Mouse (Mus musculus) neural tube, embryonic 12.5 days (tissue): ENCODE measurements around the gene C2cd4b. TPM values are rescaled to one million over a fixed set of nuclear protein-coding genes. Genes with fewer than 3 reads are reported as not detected.
"Not testable (repeated sequence)": the region's sequence is repeated elsewhere in the genome, so short reads cannot be mapped to it uniquely, and the experiment has no call there.

Source experiments
- ATAC-seq: fragments of 200-750 bp; cut with Nextera tagmentation; 2 replicates; pipeline ENCODE4 v1.8.0; 2017; ENCODE audit warnings: low read depth, mild to moderate bottlenecking, moderate TSS enrichment, moderate library complexity; ENCODE audit not compliant: low FRiP score
- H3K27ac ChIP-seq: fragments of 300-500 bp; sonication (generic); 2 replicates; pipeline ENCODE4 v1.5.1; 2016
- H3K27me3 ChIP-seq: fragments of 300-500 bp; sonication (generic); replicated peaks from 2 replicates; pipeline ENCODE4 v1.6.1; 2016; ENCODE audit warnings: mild to moderate bottlenecking
- H3K36me3 ChIP-seq: fragments of 300-500 bp; sonication (generic); 2 replicates; pipeline ENCODE4 v1.6.1; 2016; ENCODE audit warnings: mild to moderate bottlenecking
- H3K4me1 ChIP-seq: fragments of 300-500 bp; sonication (generic); 2 replicates; pipeline ENCODE4 v1.6.1; 2016
- H3K4me2 ChIP-seq: fragments of 300-500 bp; sonication (generic); replicated peaks from 2 replicates; pipeline ENCODE4 v1.6.1; 2016; ENCODE audit warnings: mild to moderate bottlenecking
- H3K4me3 ChIP-seq: fragments of 300-500 bp; sonication (generic); 2 replicates; pipeline ENCODE4 v1.5.1; 2016
- H3K9ac ChIP-seq: fragments of 300-500 bp; sonication (generic); 2 replicates; pipeline ENCODE4 v1.6.1; 2016; ENCODE audit warnings: mild to moderate bottlenecking
- H3K9me3 ChIP-seq: fragments of 300-500 bp; sonication (generic); 2 replicates; pipeline ENCODE4 v1.6.1; 2016; ENCODE audit warnings: mild to moderate bottlenecking
- WGBS: fragments of 180-500 bp; shearing (Covaris S2); methylation state at CpG from one replicate; pipeline ENCODE4 v1.1.7; 2016; 5-methylcytosine and 5-hydroxymethylcytosine counted together
- polyA plus RNA-seq: library from polyadenylated mRNA; unstranded; fragments of >200 nt; fragmentation: Nextera tagmentation; extraction: Ambion mirVana; gene quantifications from 2 replicates; pipeline ENCODE4 v1.2.1, GENCODE M21; 2016

The C2cd4b gene
- polyA plus RNA-seq, 1 experiment from 2014 or later = 0.94 TPM

DNA sequence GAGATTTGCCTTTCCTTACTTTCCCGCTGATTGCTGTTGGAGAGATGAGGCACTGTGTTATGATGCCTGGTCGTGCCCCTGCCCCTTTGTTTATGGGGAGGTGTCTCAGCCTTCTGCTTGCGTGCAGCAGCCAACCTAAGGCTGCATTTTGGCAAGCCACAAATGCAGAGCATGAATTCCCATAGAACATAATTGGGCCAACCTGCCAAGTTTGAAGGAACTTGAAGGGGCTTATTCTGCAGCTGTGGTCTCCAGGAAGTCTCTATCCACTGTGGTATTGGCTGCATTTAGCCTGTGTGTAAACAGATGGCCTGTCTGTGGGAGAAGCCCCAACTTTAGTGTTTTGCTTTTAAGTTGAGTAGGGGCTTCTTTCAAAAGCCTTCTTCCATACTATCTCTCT, 4.5 kb upstream of the C2cd4b start:
- no peak for ATAC-seq
- WGBS = 79% methylated on average over 3 of the region's 3 CpGs
- Histone ChIP-seq H3K9ac (no peak overlapping the region), H3K9me3 (no peaks in the 10 kb centered on the region), H3K27me3 (peaks cover 9% of the 10 kb centered on the region), H3K4me3 (no peak overlapping the region), H3K36me3 (no peaks in the 10 kb centered on the region), H3K4me2 (no peak overlapping the region), H3K4me1 (peaks cover 9% of the 10 kb centered on the region), H3K27ac (no peak overlapping the region)

DNA sequence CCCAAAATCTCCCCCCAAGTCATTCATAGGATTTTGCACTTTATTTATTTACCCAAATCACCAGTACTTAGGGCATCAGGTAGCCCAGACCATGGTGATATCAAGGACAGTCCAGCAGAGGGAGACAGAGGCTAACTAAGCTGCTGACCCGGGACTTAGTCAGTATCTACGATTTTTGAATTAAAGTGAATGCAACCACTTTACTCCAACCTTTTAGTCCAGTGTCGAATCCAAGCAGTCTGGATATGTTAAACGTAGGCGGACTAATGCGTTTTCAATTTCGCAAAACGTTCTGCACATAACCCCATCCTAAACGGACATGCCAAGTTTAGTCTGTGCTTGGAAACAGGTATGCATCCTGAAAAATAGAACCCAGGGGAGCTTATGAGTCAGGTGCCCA, 551 bp upstream of the C2cd4b start:
- H3K27ac ChIP-seq = no peak overlapping the region
- H3K4me2 ChIP-seq = peak overlapping the region; percentile 92
- no peaks in the 10 kb centered on the region for H3K9me3 ChIP-seq
- peaks cover 12% of the 10 kb centered on the region for H3K4me1 ChIP-seq
- H3K9ac ChIP-seq = no peak overlapping the region
- WGBS = 4% methylated on average over 9 of the region's 9 CpGs
- H3K4me3 ChIP-seq = 0 out of 2 replicates have a peak overlapping the region, but pooled peaks have one; percentile 61
- no peaks in the 10 kb centered on the region for H3K36me3 ChIP-seq
- H3K27me3 ChIP-seq = peaks cover 15% of the 10 kb centered on the region
- ATAC-seq = no peak

DNA sequence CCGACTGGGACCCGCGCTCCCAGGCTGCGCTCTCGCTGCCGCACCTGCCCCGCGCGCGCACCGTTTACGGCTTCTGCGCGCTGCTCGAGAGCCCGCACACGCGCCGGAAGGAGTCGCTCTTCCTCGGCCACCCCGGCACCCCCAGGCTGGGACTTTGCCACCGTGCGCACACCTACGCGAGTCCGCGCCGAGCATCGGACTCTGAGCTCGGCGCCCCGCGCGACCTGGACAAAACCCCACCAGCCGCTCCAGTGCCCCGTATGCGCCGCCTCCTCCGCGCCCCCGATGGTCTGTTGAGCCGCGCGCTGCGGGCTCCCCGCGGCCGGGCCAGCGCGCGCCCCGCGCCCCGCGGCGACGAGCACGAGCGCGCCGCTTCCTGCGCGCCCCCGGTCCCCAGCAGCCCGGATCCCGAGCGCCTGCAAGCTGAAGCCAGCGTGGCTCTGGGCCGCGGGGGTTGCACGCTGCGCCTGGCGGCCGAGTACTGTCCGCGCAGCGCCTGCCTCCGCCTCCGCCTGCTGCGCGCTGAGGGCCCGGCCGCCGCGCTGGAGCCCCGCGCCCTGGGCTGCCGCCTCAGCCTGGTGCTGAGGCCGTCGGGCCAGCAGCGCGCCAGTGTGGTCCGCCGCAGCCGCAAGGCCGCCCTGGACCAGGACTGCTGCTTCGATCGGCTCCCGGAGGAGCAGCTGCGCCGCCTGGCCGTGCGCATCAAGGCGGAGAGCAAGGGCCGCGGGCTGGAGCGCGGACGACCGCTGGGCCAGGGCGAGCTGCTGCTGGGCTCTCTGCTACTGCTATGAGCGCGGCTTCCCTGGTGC, 923 bp downstream of the C2cd4b start:
- H3K4me3 ChIP-seq = peak overlapping the region; percentile 61
- H3K36me3 ChIP-seq, H3K9me3 ChIP-seq: not testable (repeated sequence)
- peak overlapping the region; percentile 92 for H3K4me2 ChIP-seq
- H3K4me1 ChIP-seq = peaks cover 12% of the 10 kb centered on the region
- peak overlapping the region; percentile 57; the same call in 1 of the 2 replicates for H3K27ac ChIP-seq
- peak overlapping the region; percentile 78 for H3K9ac ChIP-seq
- ATAC-seq = peak; percentile 93
- peaks cover 15% of the 10 kb centered on the region for H3K27me3 ChIP-seq
- WGBS = under 1% methylated on average over 103 of the region's 114 CpGs

DNA sequence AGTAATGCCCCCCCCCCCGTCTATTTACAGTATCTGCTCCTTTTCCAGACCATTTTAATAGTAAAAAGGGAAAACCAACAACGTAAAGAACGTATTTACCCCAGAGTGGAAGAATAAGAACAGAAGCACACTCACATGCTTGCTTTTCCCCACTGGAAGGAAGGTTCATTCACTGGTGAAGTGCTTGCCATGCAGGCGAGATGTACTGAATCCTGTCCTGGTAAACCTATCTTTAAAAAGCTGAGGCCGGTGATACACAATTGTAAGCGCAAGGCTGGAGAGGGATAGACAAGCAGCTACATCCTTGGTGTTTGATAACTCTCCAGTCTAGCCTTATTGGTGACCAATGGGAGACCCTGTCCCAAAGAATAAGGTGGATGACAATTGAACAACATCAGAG, 1.8 kb downstream of the C2cd4b start:
- Histone ChIP-seq H3K4me3 (no peak overlapping the region; the same call in 1 of the 2 replicates), H3K27me3 (peaks cover 15% of the 10 kb centered on the region), H3K4me2 (peak overlapping the region; percentile 92), H3K27ac (no peak overlapping the region), H3K36me3 (no peaks in the 10 kb centered on the region), H3K9me3 (no peaks in the 10 kb centered on the region), H3K4me1 (peaks cover 12% of the 10 kb centered on the region), H3K9ac (peak overlapping the region; percentile 6; the same call in 1 of the 2 replicates)
- ATAC-seq = no peak
- 64% methylated on average over 6 of the region's 6 CpGs for WGBS

DNA sequence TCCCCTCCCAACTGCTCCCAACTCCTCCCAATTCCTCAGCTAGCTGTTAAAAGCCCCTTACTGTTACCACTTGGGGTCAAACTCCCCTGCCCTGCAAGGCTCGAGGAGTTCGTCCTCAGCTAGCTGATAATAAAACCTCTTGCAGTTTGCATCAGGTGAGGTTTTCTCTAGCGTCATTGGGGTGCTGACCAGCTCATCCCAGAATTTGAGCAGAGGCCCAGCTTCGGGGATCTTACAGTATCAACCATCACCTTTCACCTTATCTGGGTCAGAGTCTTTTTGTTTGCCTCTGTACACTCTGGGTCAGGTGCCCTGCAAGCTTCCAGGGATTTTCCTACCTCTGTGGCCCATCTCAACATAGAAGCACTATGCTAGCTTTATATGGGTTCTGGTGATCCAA, 4.1 kb downstream of the C2cd4b start:
- 79% methylated on average over 4 of the region's 4 CpGs for WGBS
- no peak for ATAC-seq

DNA sequence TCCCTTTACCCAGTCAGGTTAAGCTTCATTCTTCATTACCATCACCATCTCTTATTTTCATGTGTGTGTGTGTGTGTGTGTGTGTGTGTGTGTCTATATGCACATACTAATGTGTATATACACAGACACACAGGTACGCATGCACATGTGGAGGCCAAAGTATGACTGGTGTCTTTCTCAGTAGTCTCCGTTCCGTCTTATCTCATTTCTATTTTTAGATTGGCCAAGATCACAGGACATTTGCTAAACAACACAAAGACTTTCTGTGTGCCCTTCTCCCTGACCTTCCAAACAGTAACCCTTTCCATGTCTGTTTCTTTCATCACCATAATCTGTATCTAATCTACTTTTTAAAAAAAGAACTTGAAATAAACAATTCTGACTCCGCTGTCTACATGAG, 7.2 kb downstream of the C2cd4b start:
- no peaks in the 10 kb centered on the region for H3K27me3 ChIP-seq
- no peak overlapping the region for H3K4me2 ChIP-seq
- H3K9ac ChIP-seq = no peak overlapping the region
- no peak overlapping the region for H3K4me3 ChIP-seq
- no peaks in the 10 kb centered on the region for H3K4me1 ChIP-seq
- H3K36me3 ChIP-seq = no peaks in the 10 kb centered on the region
- 89% methylated on average over 4 of the region's 4 CpGs for WGBS
- H3K9me3 ChIP-seq = no peaks in the 10 kb centered on the region
- no peak overlapping the region for H3K27ac ChIP-seq
- ATAC-seq = no peak

More for the DNA sequence above, 4.1 kb downstream of the C2cd4b start:
- Histone ChIP-seq H3K4me3 (no peak overlapping the region), H3K27ac (no peak overlapping the region), H3K9me3 (no peaks in the 10 kb centered on the region), H3K27me3 (peaks cover 15% of the 10 kb centered on the region), H3K4me2 (no peak overlapping the region), H3K4me1 (peaks cover 12% of the 10 kb centered on the region), H3K9ac (no peak overlapping the region), H3K36me3 (no peaks in the 10 kb centered on the region)

DNA sequence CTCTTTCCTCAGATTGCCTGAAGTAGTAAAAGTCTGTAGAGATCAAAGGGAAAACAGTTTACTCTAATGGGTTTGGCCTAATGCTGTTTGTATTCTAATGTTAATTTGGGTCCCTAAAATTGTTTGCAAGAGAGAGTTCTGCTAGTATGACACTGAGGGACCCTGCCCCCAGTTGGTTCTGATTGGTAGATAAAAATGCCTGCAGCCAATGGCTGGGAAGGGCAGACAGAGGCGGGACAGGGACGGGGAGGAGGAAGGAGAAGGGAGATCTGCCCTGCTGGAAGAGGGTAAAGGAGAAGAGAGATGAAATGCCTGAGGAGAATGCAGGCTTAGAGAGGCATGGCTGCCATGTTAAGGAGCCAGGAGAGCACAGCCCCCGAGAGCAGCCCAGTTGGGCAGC, 7.7 kb downstream of the C2cd4b start:
- ATAC-seq = no peak
- no peaks in the 10 kb centered on the region for H3K9me3 ChIP-seq
- WGBS = 22% methylated on average over 3 of the region's 3 CpGs
- no peaks in the 10 kb centered on the region for H3K4me1 ChIP-seq
- H3K4me2 ChIP-seq = no peak overlapping the region
- no peak overlapping the region for H3K27ac ChIP-seq
- no peaks in the 10 kb centered on the region for H3K27me3 ChIP-seq
- H3K9ac ChIP-seq = no peak overlapping the region
- no peak overlapping the region for H3K4me3 ChIP-seq
- H3K36me3 ChIP-seq = no peaks in the 10 kb centered on the region

DNA sequence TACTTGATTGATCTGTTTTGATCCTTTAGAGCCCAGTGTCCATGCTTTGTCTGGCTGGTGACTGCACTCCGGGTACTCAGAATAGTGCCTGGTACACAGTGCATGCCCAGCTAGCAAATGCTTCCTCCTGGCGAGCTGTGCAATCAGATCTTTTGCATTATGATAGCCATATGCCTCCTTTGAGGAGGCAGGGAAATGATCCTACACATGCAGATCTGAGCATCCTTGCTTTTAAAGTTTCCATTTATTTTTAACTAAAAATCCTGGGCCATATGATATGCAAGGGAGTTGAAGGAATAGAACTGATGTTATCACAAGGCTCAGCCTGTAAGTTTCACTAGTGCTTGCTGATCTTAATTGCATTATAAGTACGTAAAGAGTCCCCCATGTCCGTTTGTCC, 9.6 kb downstream of the C2cd4b start:
- no peaks in the 10 kb centered on the region for H3K4me1 ChIP-seq
- H3K27ac ChIP-seq = no peak overlapping the region
- ATAC-seq = no peak
- H3K4me3 ChIP-seq = no peak overlapping the region
- H3K9me3 ChIP-seq = no peaks in the 10 kb centered on the region
- H3K27me3 ChIP-seq = no peaks in the 10 kb centered on the region
- H3K4me2 ChIP-seq = no peak overlapping the region
- no peak overlapping the region for H3K9ac ChIP-seq
- no peaks in the 10 kb centered on the region for H3K36me3 ChIP-seq
- WGBS = 82% methylated on average over 4 of the region's 4 CpGs

DNA sequence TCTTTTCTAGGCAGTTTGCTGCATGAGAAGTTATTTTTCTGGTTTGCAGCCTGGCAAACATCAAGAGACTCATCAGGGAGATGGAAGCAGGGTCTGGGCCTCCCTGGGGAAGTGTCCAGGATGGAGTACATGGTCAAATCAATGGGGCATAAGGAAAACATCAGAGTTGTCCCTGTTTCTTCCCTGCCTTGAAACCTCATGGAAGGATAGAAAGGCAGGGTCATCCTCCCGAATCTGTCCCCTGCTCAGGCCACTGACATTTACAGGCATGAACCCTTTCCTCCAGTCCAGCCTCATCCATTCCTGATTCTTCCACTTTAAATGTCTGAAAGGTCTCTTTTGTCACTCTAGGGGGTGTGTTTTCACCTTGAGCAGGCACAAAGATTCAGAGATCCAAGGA, 10.2 kb downstream of the C2cd4b start:
- Histone ChIP-seq H3K27ac (no peak overlapping the region), H3K27me3 (no peaks in the 10 kb centered on the region), H3K36me3 (no peaks in the 10 kb centered on the region), H3K4me2 (no peak overlapping the region), H3K9me3 (no peaks in the 10 kb centered on the region), H3K4me3 (no peak overlapping the region), H3K9ac (no peak overlapping the region), H3K4me1 (no peaks in the 10 kb centered on the region)
- WGBS = 89% methylated on average over 1 of the region's 1 CpGs
- no peak for ATAC-seq

DNA sequence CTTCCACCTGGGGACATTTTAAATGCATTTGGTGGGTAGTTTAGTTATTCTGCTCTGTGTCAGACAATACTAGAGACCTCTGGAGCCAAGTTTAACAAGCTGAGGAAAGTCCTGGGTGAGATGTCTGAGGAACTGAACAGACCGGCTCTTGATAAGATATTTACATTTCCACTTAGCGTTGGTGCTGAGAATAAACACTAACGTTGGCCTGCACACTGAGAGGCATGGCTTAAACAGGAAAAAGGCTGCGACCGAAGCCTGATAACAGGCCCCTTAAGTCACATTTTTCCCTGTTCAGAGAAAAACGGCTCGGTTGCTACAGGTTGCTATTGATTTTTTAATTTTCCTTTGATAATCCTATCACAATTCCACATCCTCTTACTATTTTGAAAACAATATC, 12.1 kb downstream of the C2cd4b start:
- WGBS = 85% methylated on average over 7 of the region's 7 CpGs
- H3K9me3 ChIP-seq = no peaks in the 10 kb centered on the region
- no peaks in the 10 kb centered on the region for H3K27me3 ChIP-seq
- H3K4me1 ChIP-seq = no peaks in the 10 kb centered on the region
- no peak for ATAC-seq
- H3K9ac ChIP-seq = no peak overlapping the region
- no peak overlapping the region for H3K4me3 ChIP-seq
- no peak overlapping the region for H3K27ac ChIP-seq
- H3K36me3 ChIP-seq = no peaks in the 10 kb centered on the region
- no peak overlapping the region for H3K4me2 ChIP-seq

DNA sequence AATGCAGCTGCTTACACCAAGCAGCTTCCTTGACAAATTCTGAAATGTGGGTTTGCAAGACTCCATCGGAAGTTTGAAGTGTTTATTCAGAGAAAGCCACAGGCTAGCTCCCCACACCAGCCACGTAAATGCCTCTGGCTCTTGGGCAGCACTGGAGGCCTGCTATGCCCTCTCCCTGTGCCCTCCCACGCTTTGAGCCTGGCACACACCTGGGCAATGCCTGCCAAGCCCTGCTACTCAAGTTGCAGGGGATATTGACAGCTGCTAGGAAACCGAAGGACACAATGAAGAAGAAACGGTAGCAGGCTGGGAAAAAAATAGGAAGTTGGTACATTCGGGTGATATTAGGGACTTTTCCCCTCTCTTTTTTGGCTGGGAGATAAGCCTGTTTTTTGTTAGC, 15.0 kb downstream of the C2cd4b start:
- WGBS = 83% methylated on average over 6 of the region's 6 CpGs
- no peak overlapping the region for H3K9ac ChIP-seq
- no peak overlapping the region for H3K27ac ChIP-seq
- no peaks in the 10 kb centered on the region for H3K36me3 ChIP-seq
- H3K4me3 ChIP-seq = no peak overlapping the region
- H3K9me3 ChIP-seq = no peaks in the 10 kb centered on the region
- H3K4me1 ChIP-seq = no peaks in the 10 kb centered on the region
- no peak overlapping the region for H3K4me2 ChIP-seq
- H3K27me3 ChIP-seq = no peaks in the 10 kb centered on the region
- ATAC-seq = no peak

DNA sequence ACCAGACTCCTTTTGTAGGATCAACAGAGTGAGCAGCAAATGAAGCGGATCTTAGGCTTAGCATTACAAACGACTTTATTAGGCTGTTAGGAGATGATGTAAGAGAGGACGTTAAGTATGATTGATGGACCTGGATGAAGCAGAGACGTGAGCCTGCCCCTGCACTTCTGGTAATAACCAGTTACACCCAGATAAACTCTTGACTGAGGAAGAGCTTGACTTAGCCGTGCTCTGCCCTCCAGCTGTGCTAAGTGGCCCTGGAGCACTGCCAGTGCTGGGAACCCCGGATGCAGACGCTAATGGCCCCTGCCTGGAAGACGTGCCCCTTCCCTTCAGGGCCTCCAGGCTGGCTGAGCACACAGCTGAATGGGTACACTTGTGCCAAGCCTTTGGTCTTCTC, 19.3 kb downstream of the C2cd4b start:
- WGBS = 31% methylated on average over 8 of the region's 8 CpGs
- H3K4me3 ChIP-seq = no peak overlapping the region
- no peaks in the 10 kb centered on the region for H3K27me3 ChIP-seq
- ATAC-seq = no peak
- H3K9me3 ChIP-seq = no peaks in the 10 kb centered on the region
- H3K4me2 ChIP-seq = no peak overlapping the region
- H3K9ac ChIP-seq = no peak overlapping the region
- no peak overlapping the region for H3K27ac ChIP-seq
- H3K36me3 ChIP-seq = no peaks in the 10 kb centered on the region
- no peaks in the 10 kb centered on the region for H3K4me1 ChIP-seq

DNA sequence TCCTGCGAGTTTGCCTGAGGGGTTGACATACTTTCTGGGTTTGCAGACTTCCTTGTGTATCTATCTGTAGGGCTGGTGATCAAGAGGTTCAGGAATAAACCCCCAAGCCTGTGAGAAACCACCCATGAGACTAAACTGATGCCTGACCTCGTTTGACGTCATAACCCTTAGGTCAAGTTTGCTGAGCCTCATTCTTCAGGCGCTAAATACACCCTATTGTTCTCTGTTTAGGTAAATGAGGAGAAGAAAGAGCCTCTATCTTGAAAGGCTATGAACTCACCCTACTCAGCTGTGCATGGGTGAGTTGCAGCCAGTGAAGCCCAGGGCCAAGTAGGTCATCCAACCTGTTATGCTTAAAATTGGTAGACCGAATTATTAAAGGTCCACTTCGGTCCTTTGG, 23.5 kb downstream of the C2cd4b start:
- Histone ChIP-seq H3K9ac (no peak overlapping the region), H3K27ac (no peak overlapping the region), H3K4me2 (no peak overlapping the region), H3K36me3 (no peaks in the 10 kb centered on the region), H3K9me3 (peaks cover 8% of the 10 kb centered on the region), H3K27me3 (no peaks in the 10 kb centered on the region), H3K4me3 (no peak overlapping the region), H3K4me1 (no peaks in the 10 kb centered on the region)
- 68% methylated on average over 6 of the region's 6 CpGs for WGBS
- ATAC-seq = no peak
